Comparison of ENCODE assay signal across 26 mouse cellular contexts in genomic region chr14:77470577-77470976, GRCm38 (mm10).
DNase-seq lines count a peak whose midpoint lies in the region; ATAC-seq and TF ChIP-seq lines count a peak whose summit lies in the region.
"Had no signal": no experiment of that assay in that cellular context is flagged by ENCODE, and none has a peak within 500 bp of the region (broad histone marks: within the 10 kb centered on the region; RNA-seq: fewer than 3 reads in every experiment).

No protein-coding gene starts in this region.

- peaks cover 24% of the 10 kb centered on the region for H3K4me1 ChIP-seq in neural tube, embryonic 13.5 days (replicated peaks)
- H3K4me1 ChIP-seq: embryonic facial prominence, embryonic 12.5 days had no signal

- H3K27ac ChIP-seq in layer of hippocampus, adult 2 months = peak overlapping the region; percentile 23
- H3K27ac ChIP-seq in neural tube, embryonic 13.5 days (replicated peaks) = peak overlapping the region; percentile 34; the same call in 1 of the 2 replicates
- H3K27ac ChIP-seq: embryonic facial prominence, embryonic 12.5 days; heart, adult 2 months; macrophage; stomach, postnatal 0 days had no signal

- H3K27me3 ChIP-seq in neural tube, embryonic 13.5 days = no peaks in the 10 kb centered on the region
- H3K27me3 ChIP-seq: CH12.LX; embryonic facial prominence, embryonic 12.5 days; Patski had no signal

- no peak for TF ChIP-seq CTCF in layer of hippocampus, adult 2 months (conservative IDR thresholded peaks at IDR 0.05)

- DNase-seq in gastrocnemius, adult 18-20 months (ENCODE audit: low spot score) = peak; percentile 49
- no peak for DNase-seq in gastrocnemius, postnatal 14 days
- DNase-seq in layer of hippocampus, adult 2 months (ENCODE audit: low spot score in 2 of 2) = no peak
- DNase-seq in layer of hippocampus, adult 11-12 months (ENCODE audit: low spot score) = no peak
- DNase-seq in neural tube, embryonic 10.5 days (ENCODE audit: extremely low spot score, low spot score) = no peak
- no peak for DNase-seq in adrenal gland, postnatal 25 days
- DNase-seq: B cell, adult 2 months; cerebellum, adult 18-20 months; cerebellum, postnatal 14 days; heart, adult 2 months; kidney, adult 2 months; kidney, postnatal 10 days; liver, postnatal 0 days; thymus, adult 2 months; thymus, postnatal 4 days had no signal

- ATAC-seq in neural tube, embryonic 13.5 days (ENCODE audit: low read depth) = no peak
- ATAC-seq: inflammation-experienced regulatory T-cells, adult 6 months; liver, postnatal 0 days; lung, postnatal 0 days; Patski had no signal

- no peaks in the 10 kb centered on the region for H3K36me3 ChIP-seq in neural tube, embryonic 13.5 days
- H3K36me3 ChIP-seq: embryonic facial prominence, embryonic 12.5 days; G1E had no signal

- H3K9ac ChIP-seq in neural tube, embryonic 13.5 days = no peak overlapping the region
- H3K9ac ChIP-seq: embryonic facial prominence, embryonic 12.5 days; liver, postnatal 0 days had no signal

- 57% methylated on average over 3 of the region's 3 CpGs for WGBS in neural tube, embryonic 13.5 days

- intact Hi-C loops in gastrocnemius, postnatal 14 days (cut with DNase I; ENCODE audit: low total_unique reads) = no loop called here

- no peaks in the 10 kb centered on the region for H3K9me3 ChIP-seq in neural tube, embryonic 13.5 days
- H3K9me3 ChIP-seq: embryonic facial prominence, embryonic 12.5 days had no signal

- no peak overlapping the region for H3K4me2 ChIP-seq in neural tube, embryonic 13.5 days
- H3K4me2 ChIP-seq: embryonic facial prominence, embryonic 12.5 days; liver, embryonic 11.5 days had no signal

- H3K4me3 ChIP-seq in layer of hippocampus, adult 2 months = no peak overlapping the region
- H3K4me3 ChIP-seq in neural tube, embryonic 13.5 days = no peak overlapping the region
- H3K4me3 ChIP-seq: embryonic facial prominence, embryonic 12.5 days; erythroblast, embryonic 14.5 days; heart, adult 2 months had no signal
